Mouse (Mus musculus): Measurements from ENCODE around the gene Hbb-bt.

DNA sequence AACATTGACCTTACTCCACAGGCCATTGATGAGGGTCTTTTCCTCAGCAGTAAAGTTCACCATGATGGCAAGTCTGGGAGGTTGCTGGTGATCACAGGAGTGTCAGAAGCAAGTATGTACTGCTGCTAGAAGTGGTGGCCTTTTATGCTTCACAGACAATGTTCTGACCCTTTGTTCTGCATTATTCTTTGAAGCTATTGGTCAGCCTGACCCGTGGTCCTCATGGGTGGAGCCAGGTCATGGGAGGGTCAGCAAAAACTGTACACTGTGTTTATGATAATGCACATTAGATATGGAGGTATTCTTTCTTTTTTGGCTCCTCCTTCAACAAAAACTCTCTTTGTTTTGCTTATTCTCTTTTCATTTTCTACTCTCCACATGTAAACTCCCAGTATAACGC lies 39.3 kb upstream of the Hbb-bt start, which contains the start of gene Hbb-y:
- no peak for TF ChIP-seq POLR2A (IDR thresholded peaks at IDR 0.05; ENCODE audit: control insufficient read depth, extremely low read depth, insufficient read depth, low read length, poor library complexity)
- TF ChIP-seq CTCF (IDR thresholded peaks at IDR 0.05; ENCODE audit: borderline replicate concordance, control insufficient read depth, extremely low read depth, insufficient read depth, low read length, poor library complexity) = no peak
